Mouse (Mus musculus) left cerebral cortex, adult 18-20 months (tissue): Measurements from ENCODE around the gene Cacna1f. TPM values are rescaled to one million over a fixed set of nuclear protein-coding genes. Genes with fewer than 3 reads are reported as not detected.
A peak's percentile ranks its signal among the peaks of the same experiment; 100 is the strongest.

Experiments used
- DNase-seq, 2 experiments: peaks; one replicate each; pipeline ENCODE4 v3.0.0; 2021 to 2022; ENCODE audit warnings: low spot score in 2 of 2, mixed read lengths in 1 of 2
- total RNA-seq, 2 experiments: library from RNA; stranded (reverse); gene quantifications; 2 replicates each; pipeline ENCODE4 v1.2.3; 2021

Gene Cacna1f
- total RNA-seq, 2 experiments from 2014 or later = 0.33 TPM; not detected in 1

GRCm38 (mm10) chrX:7617889-7618551 lies 11.1 kb downstream of the Cacna1f start:
- no peak for DNase-seq

- DNase-seq = no peak
These were observed 25.7 kb downstream of the Cacna1f start for GRCm38 (mm10) chrX:7632560-7632959.

- peak in 1 of 2 experiments; percentile 74 for DNase-seq
These were observed 28.2 kb downstream of the Cacna1f start for GRCm38 (mm10) chrX:7635101-7635500.

GRCm38 (mm10) chrX:7638401-7639091 lies 31.7 kb downstream of the Cacna1f start, which contains the start of gene Syp:
TSS of gene Syp (plus strand) at chrX:7638471.
- peak; percentile 84 to 85 for DNase-seq

GRCm38 (mm10) chrX:7639536-7640325 lies 32.8 kb downstream of the Cacna1f start:
- DNase-seq = peak in 1 of 2 experiments; percentile 18

GRCm38 (mm10) chrX:7640785-7641184 lies 33.9 kb downstream of the Cacna1f start:
- DNase-seq = no peak

- DNase-seq = peak; percentile 74 to 80
These were observed 38.5 kb downstream of the Cacna1f start for GRCm38 (mm10) chrX:7645349-7645748.

- peak; percentile 29 to 51 for DNase-seq
These were observed 41.9 kb downstream of the Cacna1f start for GRCm38 (mm10) chrX:7648671-7649304.

- DNase-seq = no peak
These were observed 50.3 kb downstream of the Cacna1f start, which contains the start of gene Prickle3 for GRCm38 (mm10) chrX:7657221-7657639. TSS of gene Prickle3 (plus strand) at chrX:7657260.

- no peak for DNase-seq
These were observed 51.3 kb downstream of the Cacna1f start for GRCm38 (mm10) chrX:7658031-7658784.

GRCm38 (mm10) chrX:7658785-7659589 lies 52.1 kb downstream of the Cacna1f start:
- DNase-seq = no peak

GRCm38 (mm10) chrX:7661086-7661485 lies 54.2 kb downstream of the Cacna1f start:
- no peak for DNase-seq

- no peak for DNase-seq
These were observed 56.1 kb downstream of the Cacna1f start for GRCm38 (mm10) chrX:7662936-7663335.

GRCm38 (mm10) chrX:7664791-7665190 lies 57.9 kb downstream of the Cacna1f start:
- no peak for DNase-seq

GRCm38 (mm10) chrX:7665739-7666502 lies 59.0 kb downstream of the Cacna1f start:
- no peak for DNase-seq

- peak in 1 of 2 experiments; percentile 12 for DNase-seq
These were observed 63.6 kb downstream of the Cacna1f start for GRCm38 (mm10) chrX:7670390-7670881.

- DNase-seq = peak in 1 of 2 experiments; percentile 6
These were observed 64.2 kb downstream of the Cacna1f start, which contains the start of gene Plp2 for GRCm38 (mm10) chrX:7670921-7671623. TSS of gene Plp2 (minus strand) at chrX:7671390.

GRCm38 (mm10) chrX:7672739-7673138 lies 65.9 kb downstream of the Cacna1f start:
- no peak for DNase-seq
